Mouse (Mus musculus) limb, embryonic 12.5 days (tissue): Measurements from ENCODE around the gene Ccnd3. TPM values are rescaled to one million over a fixed set of nuclear protein-coding genes. Genes with fewer than 3 reads are reported as not detected.

ENCODE experiments used
- ATAC-seq: fragments of 200-750 bp; cut with Nextera tagmentation; 2 replicates; pipeline ENCODE4 v1.8.0; 2017; ENCODE audit warnings: low read depth, moderate TSS enrichment; ENCODE audit not compliant: insufficient number of reproducible peaks, insufficient read depth, low FRiP score, low TSS enrichment
- H3K27ac ChIP-seq: fragments of 300-500 bp; sonication (generic); 2 replicates; pipeline ENCODE4 v1.5.1; 2016; ENCODE audit warnings: mild to moderate bottlenecking, moderate library complexity
- H3K27me3 ChIP-seq: fragments of 300-500 bp; sonication (generic); 2 replicates; pipeline ENCODE4 v1.6.1; 2016; ENCODE audit warnings: mild to moderate bottlenecking, moderate library complexity
- H3K36me3 ChIP-seq: fragments of 300-500 bp; sonication (generic); 2 replicates; pipeline ENCODE4 v1.6.1; 2016; ENCODE audit warnings: mild to moderate bottlenecking, moderate library complexity
- H3K4me1 ChIP-seq: fragments of 300-500 bp; sonication (generic); replicated peaks from 2 replicates; pipeline ENCODE4 v1.6.1; 2016
- H3K4me2 ChIP-seq: fragments of 300-500 bp; sonication (generic); 2 replicates; pipeline ENCODE4 v1.6.1; 2016; ENCODE audit warnings: mild to moderate bottlenecking, moderate library complexity
- H3K4me3 ChIP-seq: fragments of 300-500 bp; sonication (generic); replicated peaks from 2 replicates; pipeline ENCODE4 v1.5.1; 2016; ENCODE audit warnings: mild to moderate bottlenecking
- H3K9ac ChIP-seq: fragments of 300-500 bp; sonication (generic); replicated peaks from 2 replicates; pipeline ENCODE4 v1.6.1; 2016; ENCODE audit warnings: mild to moderate bottlenecking, moderate library complexity
- H3K9me3 ChIP-seq: fragments of 300-500 bp; sonication (generic); 2 replicates; pipeline ENCODE4 v1.6.1; 2016; ENCODE audit warnings: mild to moderate bottlenecking, moderate library complexity
- WGBS: fragments of 180-500 bp; shearing (Covaris S2); methylation state at CpG from one replicate; pipeline ENCODE4 v1.1.7; 2016; 5-methylcytosine and 5-hydroxymethylcytosine counted together
- polyA plus RNA-seq: library from polyadenylated mRNA; unstranded; fragments of >200 nt; fragmentation: Nextera tagmentation; extraction: Ambion mirVana; gene quantifications from 2 replicates; pipeline ENCODE4 v1.2.1, GENCODE M21; 2016

The Ccnd3 gene
- polyA plus RNA-seq, 1 experiment from 2014 or later, result 323 TPM

DNA sequence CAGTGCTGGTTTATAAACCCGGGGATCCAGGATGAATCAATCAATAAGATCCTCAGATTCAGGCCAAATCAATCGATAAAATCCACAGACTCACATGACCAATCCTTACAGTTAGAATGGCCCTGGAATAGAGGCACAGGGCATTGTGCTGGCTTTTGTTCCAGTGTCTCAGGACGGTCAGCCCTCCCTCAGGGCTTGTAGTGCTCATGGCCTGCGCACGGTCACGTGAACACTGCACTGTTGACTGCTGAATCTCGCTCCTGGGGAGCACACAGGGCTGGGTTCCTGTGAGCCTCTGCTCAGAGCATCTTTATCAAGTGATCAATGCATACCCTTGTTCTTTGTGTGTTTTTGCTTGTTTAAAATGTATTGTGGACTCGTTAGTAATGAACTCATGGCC, 24.1 kb downstream of the Ccnd3 start:
- WGBS, result 85% methylated on average over 8 of the region's 8 CpGs
- Histone ChIP-seq H3K9me3 (no peaks in the 10 kb centered on the region), H3K4me1 (peaks cover 24% of the 10 kb centered on the region), H3K9ac (no peak overlapping the region), H3K4me2 (no peak overlapping the region), H3K27me3 (no peaks in the 10 kb centered on the region), H3K36me3 (no peaks in the 10 kb centered on the region), H3K4me3 (no peak overlapping the region), H3K27ac (peak overlapping the region; percentile 29; the same call in 1 of the 2 replicates)
- ATAC-seq, result no peak

DNA sequence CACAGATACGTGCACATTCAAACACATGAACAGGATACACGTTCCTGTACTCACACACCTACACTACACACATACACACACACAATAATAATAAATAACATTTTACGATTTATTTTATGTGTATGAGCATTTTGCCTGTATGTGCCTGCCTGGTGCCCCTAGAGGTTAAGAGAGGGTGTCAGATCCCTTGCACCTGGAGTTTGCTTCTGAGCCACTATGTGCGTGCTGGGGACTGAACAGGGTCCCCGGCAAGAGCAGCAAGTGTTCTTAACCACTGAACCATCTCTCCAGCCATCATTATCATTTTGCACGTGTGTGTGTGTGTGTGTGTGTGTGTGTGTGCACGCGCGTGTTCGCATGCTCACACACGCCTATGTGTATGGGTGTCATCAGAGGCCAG, 24.7 kb downstream of the Ccnd3 start:
- no peak overlapping the region for H3K4me2 ChIP-seq
- ATAC-seq, result no peak
- H3K27me3 ChIP-seq, result no peaks in the 10 kb centered on the region
- no peak overlapping the region for H3K4me3 ChIP-seq
- no peaks in the 10 kb centered on the region for H3K9me3 ChIP-seq
- WGBS, result 90% methylated on average over 11 of the region's 11 CpGs
- no peaks in the 10 kb centered on the region for H3K36me3 ChIP-seq
- H3K27ac ChIP-seq, result no peak overlapping the region
- peaks cover 24% of the 10 kb centered on the region for H3K4me1 ChIP-seq
- no peak overlapping the region for H3K9ac ChIP-seq

DNA sequence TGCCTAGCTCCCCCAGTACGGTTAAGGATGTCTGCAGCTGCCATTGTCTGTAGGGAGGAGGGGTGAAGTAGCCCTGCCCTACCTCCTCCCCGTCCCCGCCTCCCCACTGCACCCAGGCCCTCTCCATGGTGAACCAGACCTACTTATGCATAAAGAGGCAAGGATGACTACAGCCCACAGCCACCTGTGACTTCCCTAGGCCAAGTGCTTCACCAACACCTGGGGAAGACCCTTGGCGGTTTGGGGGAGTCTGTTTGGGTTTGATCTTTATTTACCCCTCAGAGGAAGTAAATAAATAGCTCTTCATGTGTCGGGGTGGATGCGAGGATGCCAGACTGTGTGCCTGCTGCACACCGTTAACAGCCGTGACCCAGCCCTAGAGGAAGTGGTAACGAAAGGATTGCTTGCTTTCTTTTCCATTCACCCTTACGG, 26.6 kb downstream of the Ccnd3 start:
- Histone ChIP-seq H3K4me2 (no peak overlapping the region), H3K27ac (0 out of 2 replicates have a peak overlapping the region, but pooled peaks have one; percentile 17), H3K9me3 (no peaks in the 10 kb centered on the region), H3K27me3 (no peaks in the 10 kb centered on the region), H3K4me3 (no peak overlapping the region), H3K36me3 (no peaks in the 10 kb centered on the region), H3K9ac (no peak overlapping the region), H3K4me1 (peaks cover 24% of the 10 kb centered on the region)
- WGBS, result 61% methylated on average over 10 of the region's 10 CpGs
- no peak for ATAC-seq

DNA sequence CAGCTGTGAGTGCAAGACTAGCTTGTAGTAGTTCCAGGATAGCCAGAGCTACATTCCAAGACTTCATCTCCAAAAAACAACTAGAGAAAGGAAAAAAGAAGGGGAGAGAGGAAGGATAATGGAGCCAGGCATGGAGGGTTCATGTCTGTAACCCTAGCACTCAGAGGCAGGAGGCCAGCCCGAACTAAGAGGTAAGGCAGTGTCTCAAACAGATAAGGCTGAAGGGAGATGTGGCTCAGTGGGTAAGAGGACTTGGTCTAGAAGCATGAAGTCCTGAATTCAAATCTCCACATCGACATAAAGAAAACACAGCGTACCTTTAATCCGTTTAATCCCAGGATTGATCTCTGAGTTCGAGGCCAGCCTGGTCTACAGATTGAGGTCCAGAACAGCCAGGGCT, 27.5 kb downstream of the Ccnd3 start:
- Histone ChIP-seq H3K27me3 (no peaks in the 10 kb centered on the region), H3K4me1 (peaks cover 16% of the 10 kb centered on the region), H3K9me3 (no peaks in the 10 kb centered on the region), H3K36me3 (no peaks in the 10 kb centered on the region), H3K9ac (no peak overlapping the region), H3K4me2 (no peak overlapping the region), H3K27ac (no peak overlapping the region), H3K4me3 (no peak overlapping the region)
- 91% methylated on average over 5 of the region's 5 CpGs for WGBS
- no peak for ATAC-seq

DNA sequence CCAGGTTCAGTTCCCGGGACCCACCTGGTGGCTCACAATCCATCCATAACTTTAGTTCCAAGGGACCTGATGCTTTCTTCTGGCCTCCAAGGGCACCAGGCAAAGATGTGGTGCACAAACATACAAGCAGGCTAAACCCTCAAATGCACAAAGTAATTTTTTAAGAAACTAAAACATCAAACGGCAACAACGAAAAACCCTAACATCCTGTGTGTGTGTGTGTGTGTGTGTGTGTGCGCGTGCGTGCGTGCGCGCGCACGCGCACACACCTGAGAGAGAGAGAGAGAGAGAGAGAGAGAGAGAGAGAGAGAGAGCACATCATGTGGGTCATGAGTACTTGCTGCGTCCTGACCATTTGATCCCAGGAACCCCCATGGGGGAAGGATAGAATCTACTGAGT, 28.8 kb downstream of the Ccnd3 start:
- no peak overlapping the region for H3K4me2 ChIP-seq
- H3K27me3 ChIP-seq, result no peaks in the 10 kb centered on the region
- peaks cover 3% of the 10 kb centered on the region; the same call in 1 of the 2 replicates for H3K4me1 ChIP-seq
- H3K36me3 ChIP-seq, result no peaks in the 10 kb centered on the region
- ATAC-seq, result no peak
- no peak overlapping the region for H3K9ac ChIP-seq
- no peaks in the 10 kb centered on the region for H3K9me3 ChIP-seq
- H3K4me3 ChIP-seq, result no peak overlapping the region
- 94% methylated on average over 13 of the region's 13 CpGs for WGBS
- no peak overlapping the region for H3K27ac ChIP-seq

DNA sequence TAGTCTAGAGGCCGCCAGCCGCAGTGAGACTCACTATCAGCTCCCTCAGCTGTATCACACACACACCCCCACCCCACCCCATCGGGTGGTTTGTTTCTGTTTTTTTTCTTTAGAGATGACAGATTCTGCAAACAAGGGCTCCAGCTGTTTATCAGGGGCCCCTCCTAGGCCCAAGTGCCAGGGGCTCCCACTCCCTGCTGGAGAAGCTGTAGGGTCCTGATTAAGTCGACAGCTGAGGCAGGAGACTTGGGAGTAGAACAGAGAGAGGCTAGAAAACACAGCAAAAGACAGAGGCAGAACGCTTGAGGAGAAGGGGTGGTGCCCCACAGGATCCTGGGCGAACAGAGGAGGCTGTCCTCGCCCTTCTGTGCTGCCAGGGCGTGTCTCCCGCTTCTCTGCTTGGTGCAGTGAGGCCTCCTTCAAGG, 31.0 kb downstream of the Ccnd3 start:
- no peak overlapping the region for H3K4me3 ChIP-seq
- no peak overlapping the region for H3K9ac ChIP-seq

DNA sequence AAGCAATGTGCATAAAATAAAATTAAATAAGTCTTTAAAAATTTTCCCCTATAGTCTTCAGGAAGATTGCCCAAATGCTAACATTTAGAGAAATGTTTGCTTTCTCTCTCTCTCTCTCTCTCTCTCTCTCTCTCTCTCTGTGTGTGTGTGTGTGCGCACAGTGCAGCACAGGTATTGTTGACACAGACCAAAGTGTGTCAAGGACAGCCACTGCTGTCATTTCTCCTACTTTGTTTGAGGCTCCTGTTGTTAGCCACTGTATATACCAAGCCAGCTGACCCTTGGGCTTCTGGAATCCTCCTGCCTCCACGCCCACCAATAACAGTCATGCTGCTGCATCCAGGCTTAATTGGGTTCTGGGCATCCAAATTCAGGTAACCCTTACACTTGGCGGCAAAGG, 33.2 kb downstream of the Ccnd3 start:
- Histone ChIP-seq H3K4me2 (no peak overlapping the region), H3K36me3 (no peaks in the 10 kb centered on the region), H3K27ac (no peak overlapping the region), H3K4me3 (no peak overlapping the region), H3K9ac (no peak overlapping the region), H3K27me3 (no peaks in the 10 kb centered on the region), H3K4me1 (peaks cover 9% of the 10 kb centered on the region; the same call in 1 of the 2 replicates), H3K9me3 (no peaks in the 10 kb centered on the region)
- 91% methylated on average over 3 of the region's 3 CpGs for WGBS
- no peak for ATAC-seq

More for the DNA sequence above, 31.0 kb downstream of the Ccnd3 start:
- H3K4me1 ChIP-seq, result no peaks in the 10 kb centered on the region
- ATAC-seq, result no peak
- WGBS, result 71% methylated on average over 9 of the region's 9 CpGs
- no peaks in the 10 kb centered on the region for H3K27me3 ChIP-seq
- peak overlapping the region; percentile 50; the same call in 1 of the 2 replicates for H3K27ac ChIP-seq
- no peaks in the 10 kb centered on the region for H3K9me3 ChIP-seq
- H3K36me3 ChIP-seq, result no peaks in the 10 kb centered on the region
- H3K4me2 ChIP-seq, result no peak overlapping the region

DNA sequence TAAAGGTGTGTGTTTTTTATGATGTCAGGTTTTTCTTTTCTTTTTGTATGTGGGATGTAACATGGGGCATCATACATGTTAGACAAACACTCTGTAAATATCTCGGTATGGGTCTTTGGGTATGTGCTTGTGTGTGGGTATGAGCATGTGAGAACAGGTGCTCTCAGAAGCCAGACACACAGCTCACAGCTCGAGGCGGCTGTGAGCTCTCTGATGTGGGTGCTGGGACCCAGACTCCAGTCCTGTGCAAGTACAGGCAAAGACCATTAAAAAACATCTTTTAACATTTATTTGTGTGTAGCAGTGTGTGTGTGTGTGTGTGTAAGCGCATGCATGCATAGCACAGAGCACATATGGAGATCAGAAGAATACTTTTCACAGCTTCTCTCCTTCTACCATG, 34.3 kb downstream of the Ccnd3 start:
- Histone ChIP-seq H3K4me2 (no peak overlapping the region), H3K27me3 (no peaks in the 10 kb centered on the region), H3K4me1 (peaks cover 9% of the 10 kb centered on the region; the same call in 1 of the 2 replicates), H3K36me3 (no peaks in the 10 kb centered on the region), H3K9ac (no peak overlapping the region), H3K9me3 (no peaks in the 10 kb centered on the region), H3K4me3 (no peak overlapping the region), H3K27ac (no peak overlapping the region)
- no peak for ATAC-seq
- 91% methylated on average over 4 of the region's 4 CpGs for WGBS

DNA sequence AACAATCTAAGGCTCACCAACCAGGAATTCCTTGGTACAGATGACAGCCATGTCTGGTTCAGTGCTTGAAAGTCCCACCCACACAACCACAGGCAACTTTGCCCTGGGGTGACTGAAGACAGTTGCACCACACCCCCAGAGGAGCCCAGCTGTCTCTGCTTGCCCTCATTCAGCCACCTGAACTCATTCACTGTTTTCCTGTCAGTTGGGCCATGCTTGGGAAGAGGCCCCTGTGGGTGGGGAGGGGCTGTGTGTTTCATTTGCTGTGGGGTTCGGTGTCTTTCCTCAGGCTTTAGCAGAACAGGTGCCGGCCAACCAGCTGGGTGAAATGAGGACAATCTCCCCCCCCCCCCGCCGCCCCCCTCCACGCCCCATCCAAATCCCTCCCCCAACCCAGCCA, 37.2 kb downstream of the Ccnd3 start:
- 46% methylated on average over 3 of the region's 5 CpGs for WGBS

DNA sequence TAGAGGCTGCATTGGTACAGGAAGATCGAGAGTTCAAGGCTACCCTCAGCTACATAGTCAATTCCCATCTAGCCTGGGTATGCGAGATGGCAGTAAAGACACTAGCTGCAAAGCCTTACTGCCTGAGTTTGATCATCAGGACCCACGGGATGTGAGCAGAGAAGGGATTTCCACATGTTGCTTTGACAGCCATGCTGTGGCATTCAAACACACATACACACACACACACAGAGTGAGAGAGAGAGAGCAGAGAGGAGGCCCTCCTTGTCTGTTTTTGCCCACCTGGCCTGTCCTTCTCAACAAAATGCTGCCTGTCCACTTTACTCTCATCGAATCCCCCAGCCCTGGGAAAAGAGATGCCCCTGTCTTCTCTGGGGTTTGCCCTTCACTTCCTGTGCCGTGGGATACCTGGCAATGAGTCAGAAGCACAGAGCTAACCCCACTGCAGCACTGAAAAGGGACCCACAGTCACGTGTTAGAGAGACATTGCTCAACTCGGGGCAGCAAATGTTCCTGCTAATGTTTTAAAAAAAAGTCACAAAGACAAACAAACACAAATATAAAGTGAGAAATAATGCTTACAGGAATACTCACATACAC, 38.3 kb downstream of the Ccnd3 start:
- H3K9ac ChIP-seq, result no peak overlapping the region
- ATAC-seq, result no peak
- no peak overlapping the region for H3K27ac ChIP-seq
- H3K9me3 ChIP-seq, result no peaks in the 10 kb centered on the region
- H3K27me3 ChIP-seq, result no peaks in the 10 kb centered on the region
- no peak overlapping the region for H3K4me3 ChIP-seq
- WGBS, result 81% methylated on average over 7 of the region's 7 CpGs
- H3K36me3 ChIP-seq, result no peaks in the 10 kb centered on the region
- no peak overlapping the region for H3K4me2 ChIP-seq
- H3K4me1 ChIP-seq, result peaks cover 9% of the 10 kb centered on the region; the same call in 1 of the 2 replicates

More for the DNA sequence above, 37.2 kb downstream of the Ccnd3 start:
- no peak overlapping the region for H3K4me3 ChIP-seq
- no peaks in the 10 kb centered on the region for H3K9me3 ChIP-seq
- H3K27me3 ChIP-seq, result no peaks in the 10 kb centered on the region
- peaks cover 9% of the 10 kb centered on the region; the same call in 1 of the 2 replicates for H3K4me1 ChIP-seq
- no peak overlapping the region for H3K4me2 ChIP-seq
- H3K9ac ChIP-seq, result no peak overlapping the region
- H3K36me3 ChIP-seq, result no peaks in the 10 kb centered on the region
- ATAC-seq, result no peak; the same call in 1 of the 2 replicates
- peak overlapping the region; percentile 23; the same call in 1 of the 2 replicates for H3K27ac ChIP-seq

DNA sequence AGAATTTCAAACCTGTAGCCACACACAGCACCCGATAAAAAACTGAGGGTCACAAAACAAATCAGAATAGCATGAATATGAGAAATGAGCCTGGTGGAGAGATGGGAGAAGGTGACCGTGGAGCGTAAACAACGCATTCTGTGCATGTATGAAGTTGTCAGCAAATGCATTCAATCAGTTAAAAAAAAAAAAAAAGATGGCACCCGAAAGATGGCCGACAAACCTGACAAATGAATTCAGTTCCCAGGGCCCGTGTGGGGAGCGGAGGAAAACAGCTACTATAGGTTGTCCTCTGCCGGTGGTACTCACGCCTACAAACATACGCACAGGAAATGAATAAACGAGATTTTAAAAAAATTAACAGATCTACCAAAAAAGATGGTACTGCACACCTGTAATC, 40.3 kb downstream of the Ccnd3 start:
- no peak overlapping the region for H3K4me3 ChIP-seq
- peaks cover 9% of the 10 kb centered on the region; the same call in 1 of the 2 replicates for H3K4me1 ChIP-seq
- ATAC-seq, result no peak
- H3K27ac ChIP-seq, result no peak overlapping the region
- H3K9me3 ChIP-seq, result no peaks in the 10 kb centered on the region
- H3K9ac ChIP-seq, result no peak overlapping the region
- H3K36me3 ChIP-seq, result no peaks in the 10 kb centered on the region
- H3K4me2 ChIP-seq, result no peak overlapping the region
- 89% methylated on average over 12 of the region's 12 CpGs for WGBS
- no peaks in the 10 kb centered on the region for H3K27me3 ChIP-seq

DNA sequence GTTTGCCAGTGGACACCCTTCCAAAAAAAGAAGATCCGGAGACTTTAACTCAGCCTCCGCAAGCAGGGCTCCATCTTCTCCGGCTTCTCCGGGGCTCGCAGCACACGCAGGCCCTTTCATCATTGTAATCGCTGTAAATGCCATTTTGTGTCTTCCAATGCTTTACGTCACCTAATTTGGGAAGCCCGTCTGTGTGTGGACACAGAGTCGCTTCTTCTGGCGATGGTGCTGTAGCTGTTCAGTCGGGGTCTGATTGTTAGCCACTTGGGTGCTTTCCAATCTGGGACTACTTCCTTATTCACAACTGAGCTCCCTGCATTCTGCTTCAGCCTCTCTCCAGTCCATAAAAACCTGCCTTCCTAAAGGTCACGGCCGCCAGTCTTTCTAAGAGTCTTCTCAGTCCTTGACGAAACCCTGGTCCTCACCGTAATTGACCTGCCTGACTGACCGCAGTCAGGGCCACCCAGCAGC, 41.0 kb downstream of the Ccnd3 start:
- ATAC-seq, result no peak

More for the DNA sequence above, 41.0 kb downstream of the Ccnd3 start:
- Histone ChIP-seq H3K4me3 (no peak overlapping the region), H3K27ac (no peak overlapping the region), H3K36me3 (no peaks in the 10 kb centered on the region), H3K4me2 (no peak overlapping the region), H3K4me1 (peaks cover 9% of the 10 kb centered on the region; the same call in 1 of the 2 replicates), H3K27me3 (no peaks in the 10 kb centered on the region), H3K9ac (no peak overlapping the region), H3K9me3 (no peaks in the 10 kb centered on the region)
- WGBS, result 76% methylated on average over 17 of the region's 17 CpGs
